Mouse (Mus musculus) T-cell, adult 2 months (primary cell): ENCODE measurements at regions not wholly inside any gene's neighbourhood (a gene's known extent, or its start where the extent isn't known, plus 50 kb on each side); places are given as distances from the start of the nearest gene placed in this dataset.
A peak's percentile ranks its signal among the peaks of the same experiment; 100 is the strongest.

Source experiments
- DNase-seq: peaks from one replicate; pipeline ENCODE4 v3.0.0; 2022; ENCODE audit warnings: low spot score

DNA sequence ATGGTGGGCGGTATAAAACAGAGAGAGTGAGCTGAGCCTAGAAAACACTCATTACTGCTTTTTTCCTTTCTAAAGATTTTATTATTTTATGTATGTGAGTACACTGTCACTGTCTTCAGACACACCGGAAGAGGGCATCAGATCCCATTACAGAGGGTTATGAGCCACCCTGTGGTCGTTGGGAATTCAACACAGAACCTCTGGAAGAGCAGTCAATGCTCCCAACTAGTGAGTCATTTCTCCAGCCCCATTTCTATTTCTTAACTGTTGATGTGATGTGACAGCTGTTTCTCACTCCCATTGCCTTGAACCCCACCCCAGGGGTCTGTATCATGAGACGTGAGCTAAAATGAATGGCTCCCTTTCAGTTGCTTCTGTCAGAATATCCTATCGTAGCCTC, 82.6 kb upstream of the Haao start:
- no peak for DNase-seq

DNA sequence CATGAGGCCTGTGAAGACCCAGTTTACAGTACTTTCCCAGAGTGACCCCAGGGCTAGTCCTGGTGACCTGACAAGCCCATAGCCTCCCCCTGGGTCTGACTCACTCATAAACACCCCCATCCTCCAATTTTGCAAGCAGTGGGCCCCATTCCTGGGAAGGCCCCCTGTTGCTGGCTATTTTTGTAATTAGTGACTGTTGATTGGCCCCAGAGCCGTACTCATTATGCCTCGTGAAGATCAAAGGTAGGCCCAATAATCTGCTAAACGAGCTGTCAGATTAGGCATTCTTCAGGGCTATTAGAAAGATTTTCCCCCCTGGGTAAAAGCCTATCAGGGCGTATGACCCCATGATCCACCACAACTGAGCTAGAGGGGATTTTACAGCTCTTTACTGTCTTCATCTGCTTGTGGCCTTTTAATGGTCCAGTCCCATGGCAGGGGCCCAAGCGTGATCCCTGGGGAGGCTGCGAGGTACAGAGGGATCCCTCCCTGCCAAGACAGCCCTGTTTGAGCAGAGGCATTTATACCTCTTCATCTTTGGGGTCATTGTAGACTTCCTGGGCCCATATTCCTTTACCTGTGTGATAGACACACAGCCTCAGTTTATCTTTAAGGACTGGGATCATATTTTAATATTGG, 80.1 kb upstream of the Haao start:
- no peak for DNase-seq

GRCm38 (mm10) chr17:83924259-83924922, 76.6 kb upstream of the Haao start:
- DNase-seq = no peak

DNA sequence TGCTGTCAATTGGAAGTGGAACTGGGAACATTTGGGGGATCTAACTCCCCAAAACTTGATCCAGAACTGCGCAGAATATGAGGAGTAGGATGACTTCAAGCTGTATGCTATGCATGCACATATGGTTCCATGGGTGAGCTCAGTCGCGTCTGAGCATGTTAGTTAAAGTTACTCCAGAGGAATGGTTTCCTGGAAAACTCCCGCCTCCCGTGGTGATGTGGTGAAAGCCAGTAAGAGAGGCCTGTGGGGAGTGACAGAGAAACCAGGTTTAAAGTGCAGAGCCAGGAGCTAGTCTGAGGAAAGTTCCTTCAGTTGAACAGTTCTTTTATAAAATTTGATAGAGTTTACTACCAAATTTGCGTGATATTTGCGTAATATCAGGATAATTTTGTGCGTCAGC, 73.1 kb upstream of the Haao start:
- DNase-seq = no peak

- DNase-seq = no peak
These were observed 72.5 kb upstream of the Haao start for GRCm38 (mm10) chr17:83920225-83920624.

- DNase-seq = peak; percentile 64
These were observed 70.8 kb upstream of the Haao start for GRCm38 (mm10) chr17:83918413-83919139.

- no peak for DNase-seq
These were observed 70.0 kb upstream of the Haao start for GRCm38 (mm10) chr17:83917781-83918180.

DNA sequence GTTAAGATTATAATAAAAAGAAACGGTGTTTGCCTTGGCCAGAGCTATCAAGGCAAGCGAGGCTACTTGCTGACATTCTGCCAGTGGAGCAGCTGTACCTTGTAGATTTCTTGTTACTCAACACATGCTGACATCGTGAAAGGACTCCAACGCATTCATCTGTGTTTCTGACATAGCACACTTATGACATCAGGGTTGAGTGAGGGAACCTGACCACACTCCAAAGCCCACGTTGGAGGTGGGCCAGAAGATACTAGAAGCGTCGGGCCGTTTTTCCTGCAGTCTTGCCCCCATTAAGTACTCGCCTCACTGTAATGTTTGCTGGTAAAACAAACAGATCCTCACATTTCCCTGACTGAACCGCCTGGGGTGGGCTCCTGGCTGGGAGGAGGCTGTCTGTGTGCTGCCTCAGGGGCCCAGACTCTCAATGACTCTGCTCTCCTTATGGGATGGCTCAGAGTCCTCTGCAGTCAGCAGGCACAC, 69.0 kb upstream of the Haao start:
- no peak for DNase-seq

DNA sequence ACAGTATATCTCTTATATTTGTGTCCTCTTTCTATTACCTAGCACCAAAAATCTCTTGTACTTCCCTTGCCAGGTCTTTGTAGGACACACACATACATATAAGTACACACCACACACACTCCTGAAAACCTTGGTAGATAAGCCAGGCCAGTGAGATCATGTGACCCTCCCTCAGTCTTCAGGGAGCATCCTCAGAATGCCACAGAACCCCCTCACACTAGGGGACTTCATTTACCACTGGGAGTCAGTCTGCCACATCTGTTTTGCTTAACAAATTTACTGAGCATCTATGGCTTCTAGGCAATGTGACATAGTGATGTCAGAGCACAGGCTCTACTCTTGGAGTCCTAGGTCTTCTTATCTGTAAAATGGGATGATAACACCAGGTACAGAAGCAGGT, 67.3 kb upstream of the Haao start:
- DNase-seq = no peak

DNA sequence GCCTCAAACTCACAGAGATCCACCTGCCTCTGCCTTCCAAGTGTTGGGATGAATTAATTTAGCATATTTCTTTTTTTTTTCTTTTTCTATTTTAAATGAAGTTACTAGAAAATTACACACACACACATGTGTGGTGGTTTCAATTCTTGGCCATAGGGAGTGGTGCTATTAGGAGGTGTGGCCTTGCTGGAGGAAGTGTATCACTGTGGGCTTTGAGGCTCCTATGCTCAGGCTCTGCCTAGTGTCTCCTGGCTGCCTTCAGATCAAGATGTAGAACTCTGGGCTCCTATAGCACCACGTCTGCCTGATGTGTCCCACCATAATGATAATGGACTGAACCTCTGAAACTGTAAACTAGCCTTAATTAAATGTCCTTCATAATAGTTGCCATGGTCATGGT, 66.8 kb upstream of the Haao start:
- DNase-seq = no peak

GRCm38 (mm10) chr17:83913711-83914415, 66.1 kb upstream of the Haao start:
- DNase-seq = no peak

GRCm38 (mm10) chr17:83912421-83912820, 64.7 kb upstream of the Haao start:
- no peak for DNase-seq

GRCm38 (mm10) chr17:83908811-83909210, 61.0 kb upstream of the Haao start:
- no peak for DNase-seq

DNA sequence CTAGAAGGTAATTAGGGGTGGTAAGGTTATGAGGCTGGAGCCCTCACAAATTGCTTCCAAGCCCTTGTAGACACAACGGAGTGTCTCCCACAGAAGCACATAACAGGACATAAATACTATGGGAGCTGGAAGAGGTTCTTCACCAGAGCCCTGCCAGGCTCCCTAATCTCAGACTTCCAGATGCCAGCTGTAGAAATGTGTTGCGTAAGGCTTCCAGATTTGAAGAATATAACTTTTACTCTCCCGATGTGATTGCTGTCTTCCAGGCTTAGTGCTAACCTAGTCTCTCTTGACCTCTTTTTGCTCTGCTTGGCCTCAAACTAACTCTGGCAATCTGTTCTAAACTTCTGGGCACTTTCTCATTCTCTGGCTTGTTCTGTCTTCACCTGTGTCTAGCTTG, 59.8 kb upstream of the Haao start:
- no peak for DNase-seq

DNA sequence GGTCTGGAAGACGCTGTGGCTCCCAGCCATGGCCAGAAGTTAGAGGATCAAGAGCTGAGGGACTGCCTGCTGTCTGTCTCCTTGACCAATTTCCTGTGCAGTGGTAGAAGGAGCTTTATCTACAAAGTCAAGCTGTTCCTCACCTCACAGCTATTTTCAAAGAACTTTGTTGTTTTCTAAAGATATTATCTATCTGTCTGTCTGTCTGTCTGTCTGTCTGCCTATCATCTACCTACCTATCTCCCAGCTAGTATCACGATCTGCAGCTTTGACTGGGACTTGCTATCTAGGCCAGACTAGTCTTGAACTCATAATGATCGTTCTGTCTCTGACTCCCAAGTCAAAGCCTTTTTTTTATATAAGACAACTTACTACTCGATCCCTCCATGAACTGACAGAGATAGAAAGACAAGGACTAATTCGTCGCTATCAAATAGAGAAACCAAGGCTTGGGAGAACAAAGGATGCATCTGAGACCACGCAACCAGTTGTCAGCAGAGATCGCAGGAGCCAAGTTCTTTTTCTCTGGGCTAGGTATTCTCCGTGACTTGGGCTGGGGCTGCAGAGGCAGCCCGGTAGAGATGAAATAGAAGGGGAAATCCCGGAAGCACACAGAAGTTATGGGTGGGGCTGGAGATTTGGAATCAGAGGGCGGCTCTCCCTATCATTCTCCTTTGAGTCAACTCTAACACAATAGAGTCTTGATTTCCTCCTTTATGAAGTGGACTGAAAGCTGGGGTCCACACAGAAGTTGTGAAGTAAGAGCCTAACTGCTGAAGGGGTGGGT, 59.2 kb upstream of the Haao start:
- peak; percentile 35 for DNase-seq

DNA sequence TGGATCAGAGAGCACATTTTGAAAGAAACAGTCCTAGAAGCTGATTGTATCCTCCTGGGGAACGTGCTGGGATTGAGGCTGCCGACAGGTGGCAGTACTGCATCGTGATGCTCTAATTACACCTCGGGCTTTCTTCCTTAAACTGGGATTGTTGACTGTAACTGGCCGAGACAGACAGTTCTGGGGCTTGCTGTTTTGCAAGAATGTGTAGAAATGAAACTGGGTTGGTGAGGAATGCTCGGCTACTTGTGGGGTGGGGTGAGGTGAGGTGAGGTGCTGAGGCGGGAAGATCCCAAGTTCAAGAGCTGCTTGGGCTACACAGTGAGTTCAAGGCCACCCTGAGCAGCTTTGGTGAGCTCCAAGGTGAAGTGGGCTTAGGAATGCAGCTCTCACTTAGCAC, 55.7 kb upstream of the Haao start:
- DNase-seq = peak; percentile 55

DNA sequence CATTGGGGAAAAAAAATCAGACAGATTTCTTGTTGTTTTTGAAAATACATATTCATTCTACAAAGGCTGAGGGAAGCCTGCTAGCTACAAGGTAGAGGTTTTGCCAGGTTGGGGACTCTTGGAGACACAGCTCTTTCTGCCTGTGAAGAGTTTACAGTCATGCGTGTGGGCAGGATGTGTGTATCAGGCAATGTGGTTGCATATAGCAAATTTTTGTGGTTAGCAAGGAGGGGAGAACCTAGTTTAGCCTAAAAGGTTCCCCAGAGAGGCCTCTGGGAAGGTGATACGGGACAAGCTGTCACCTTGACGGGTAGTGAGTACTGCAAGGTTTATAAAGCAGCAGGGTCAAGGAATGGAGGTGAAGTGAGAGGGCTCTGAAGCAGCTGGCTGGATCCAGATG, 54.8 kb upstream of the Haao start:
- DNase-seq = peak; percentile 56

GRCm38 (mm10) chr17:83902091-83902490, 54.3 kb upstream of the Haao start:
- no peak for DNase-seq

GRCm38 (mm10) chr17:83899588-83900152, 51.9 kb upstream of the Haao start:
- no peak for DNase-seq

DNA sequence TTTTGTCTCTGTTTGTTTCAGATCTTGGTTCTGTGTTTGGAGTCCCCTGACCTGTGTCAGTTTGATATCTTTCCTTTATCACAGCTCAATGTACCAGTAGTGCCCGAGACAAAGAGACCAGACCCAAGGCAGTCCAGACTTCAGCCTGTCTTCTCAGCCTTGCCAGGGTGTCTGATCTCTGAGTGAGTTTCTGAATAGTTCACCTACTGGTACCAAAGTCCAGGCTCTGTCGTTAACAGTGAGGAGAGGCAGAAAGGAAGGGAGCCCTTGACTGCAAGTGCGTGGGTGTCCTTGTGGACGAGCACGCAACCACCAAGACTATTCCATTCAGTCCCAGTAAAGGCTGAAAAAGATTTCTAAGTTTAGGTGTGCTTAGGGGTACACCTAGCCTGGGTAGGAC, 50.8 kb upstream of the Haao start:
- no peak for DNase-seq
